Mouse (Mus musculus) T-cell, adult 2 months (primary cell): ENCODE measurements around the gene Olfr1355.
"Not testable (repeated sequence)": the region's sequence is repeated elsewhere in the genome, so short reads cannot be mapped to it uniquely, and the experiment has no call there.

Source experiments
- DNase-seq: peaks from one replicate; pipeline ENCODE4 v3.0.0; 2022; ENCODE audit warnings: low spot score

Gene Olfr1355

GRCm38 (mm10) chr10:78875240-78875639 lies at the start of gene Olfr1355:
Olfr1355 (plus strand) TSS chr10:78875540.
- DNase-seq = no peak

- not testable (repeated sequence) for DNase-seq
Measured at GRCm38 (mm10) chr10:78840456-78840855, 34.9 kb upstream of the Olfr1355 start.

DNA sequence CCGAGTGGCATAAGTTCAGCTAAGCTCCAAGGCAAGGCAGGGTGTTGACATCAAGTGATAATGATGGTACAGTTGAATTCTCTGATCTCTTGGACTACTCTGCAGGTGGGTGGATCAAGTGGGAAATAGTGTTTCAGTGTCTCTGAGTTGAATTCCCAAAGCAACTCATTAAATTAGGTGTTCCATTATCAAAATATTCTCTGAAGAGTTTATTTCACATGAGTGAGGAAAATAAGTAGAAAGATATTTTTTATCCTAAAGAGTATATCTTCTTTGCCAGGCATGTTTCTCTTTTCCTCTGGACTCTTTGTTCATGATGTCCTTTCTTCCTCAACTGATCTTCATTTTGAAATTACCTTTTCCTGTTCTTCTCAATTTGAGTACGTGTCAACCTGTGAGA lies 23.3 kb upstream of the Olfr1355 start, which contains the start of gene Olfr1356:
TSS of gene Olfr1356 (minus strand) at position 101 of the 400 bp plus-strand sequence.
- DNase-seq = no peak

GRCm38 (mm10) chr10:78912871-78913270 lies 37.5 kb downstream of the Olfr1355 start, which contains the start of gene Olfr1354:
Olfr1354 (plus strand) TSS chr10:78913171.
- DNase-seq = not testable (repeated sequence)
